Mouse (Mus musculus): ENCODE measurements at regions not wholly inside any gene's neighbourhood (a gene's known extent, or its start where the extent isn't known, plus 50 kb on each side); places are given as distances from the start of the nearest gene placed in this dataset.

DNA sequence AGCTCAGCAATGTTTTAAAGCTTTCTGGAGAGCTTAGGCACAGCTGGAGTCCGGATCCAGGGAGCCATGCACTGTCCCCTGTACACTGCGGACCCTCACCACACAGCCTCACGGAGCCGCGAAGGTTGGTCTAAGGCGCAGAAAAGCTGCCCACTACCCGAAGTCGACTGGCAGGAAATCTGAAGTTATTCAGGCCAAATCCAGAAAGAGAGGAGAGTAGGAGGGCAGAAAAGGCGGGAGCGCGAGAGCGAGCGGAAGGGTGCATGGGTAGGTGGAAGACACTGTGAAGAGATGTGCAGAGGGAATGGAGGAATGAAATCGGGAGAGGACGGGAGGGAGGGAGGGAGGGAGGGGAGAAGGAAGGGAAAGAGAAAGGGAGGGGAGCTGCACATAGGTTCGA lies 51.2 kb upstream of the Kdm8 start:
- TF ChIP-seq TCF12 (IDR thresholded peaks at IDR 0.05; ENCODE audit: low read depth, low read length) = no peak
- TF ChIP-seq ELF1 (IDR thresholded peaks at IDR 0.05; ENCODE audit: low read depth, low read length) = no peak
- no peak for TF ChIP-seq USF1 (IDR thresholded peaks at IDR 0.05; ENCODE audit: low read depth, low read length)
- no peak for TF ChIP-seq MXI1 (IDR thresholded peaks at IDR 0.05; ENCODE audit: low read depth, low read length)
- TF ChIP-seq TBP (IDR thresholded peaks at IDR 0.05; ENCODE audit: low read depth, low read length) = no peak
- TF ChIP-seq KAT2A (conservative IDR thresholded peaks at IDR 0.05; ENCODE audit: low read depth, low read length) = no peak
- DNase-seq (ENCODE audit: low read depth, low spot score) = peak; percentile 17
- no peaks in the 10 kb centered on the region; a peak in 1 of 4 replicates for H3K27me3 ChIP-seq (ENCODE audit: control insufficient read depth in 1 of 2, insufficient read depth in 2 of 2, low read length in 2 of 2)

DNA sequence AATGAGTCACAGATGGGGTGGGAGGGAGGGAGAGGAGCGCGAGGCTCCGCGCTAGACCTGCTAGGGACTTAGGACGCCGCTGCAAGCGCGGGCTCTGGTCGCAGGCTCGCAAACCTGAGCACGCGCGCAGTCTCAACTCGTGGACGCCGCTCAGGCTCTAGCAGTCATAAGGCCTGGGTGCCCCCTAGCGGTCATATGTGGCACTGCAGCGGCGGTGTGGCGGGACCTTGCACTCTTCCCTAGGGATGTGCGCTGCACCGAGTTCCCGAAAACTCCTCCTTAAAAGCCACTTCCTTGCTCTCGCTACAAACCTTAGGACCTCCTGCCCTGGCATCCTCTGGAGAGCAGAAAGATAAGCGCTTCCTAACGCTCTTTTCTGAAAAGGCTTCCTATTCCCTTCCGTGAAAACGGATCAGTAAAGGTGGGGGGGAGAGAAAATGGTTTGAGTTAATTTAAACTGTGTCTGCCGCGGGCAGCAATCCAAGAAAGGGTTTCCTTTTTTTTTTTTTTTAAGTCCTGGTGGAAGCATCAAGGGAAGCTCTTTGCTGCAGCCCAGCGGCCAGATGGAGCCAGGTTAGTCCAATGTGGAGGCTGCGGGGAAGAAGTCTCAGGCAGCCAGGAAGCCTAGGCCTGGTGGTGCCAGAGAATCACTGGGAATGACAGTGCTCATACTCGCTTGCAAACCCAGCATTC lies 50.7 kb upstream of the Kdm8 start:
- peak; percentile 86 for DNase-seq (ENCODE audit: low read depth, low spot score)
- TF ChIP-seq MAZ (IDR thresholded peaks at IDR 0.05; ENCODE audit: low read depth, low read length) (no peak), MXI1 (IDR thresholded peaks at IDR 0.05; ENCODE audit: low read depth, low read length) (0 out of 2 replicates have a peak, but pooled peaks have one; percentile 20), MYC (IDR thresholded peaks at IDR 0.05; ENCODE audit: low read depth, low read length) (0 out of 2 replicates have a peak, but pooled peaks have one; percentile 27), ZNF384 (IDR thresholded peaks at IDR 0.05; ENCODE audit: low read depth, low read length) (peak; percentile 50), MAX (IDR thresholded peaks at IDR 0.05; ENCODE audit: low read length) (peak; percentile 62), SMC3 (IDR thresholded peaks at IDR 0.05; ENCODE audit: low read depth, low read length) (peak; percentile 80), ZC3H11A (IDR thresholded peaks at IDR 0.05; ENCODE audit: low read depth, low read length) (peak; percentile 73), NRF1 (IDR thresholded peaks at IDR 0.05; ENCODE audit: insufficient read depth, low read depth, low read length, poor library complexity, severe bottlenecking) (peak; percentile 65), MYB (IDR thresholded peaks at IDR 0.05; ENCODE audit: low read depth, low read length) (no peak), GABPA (IDR thresholded peaks at IDR 0.05; ENCODE audit: low read depth, low read length) (no peak), RAD21 (IDR thresholded peaks at IDR 0.05; ENCODE audit: low read depth, low read length) (peak; percentile 88), TAL1 (IDR thresholded peaks at IDR 0.05; ENCODE audit: low read length) (no peak), MAFK (IDR thresholded peaks at IDR 0.05; ENCODE audit: borderline replicate concordance, low read depth, low read length) (no peak), CTCF (IDR thresholded peaks at IDR 0.05 in 2 of 3, conservative IDR thresholded peaks at IDR 0.05 in 1 of 3; ENCODE audit: control insufficient read depth in 1 of 3, insufficient read depth in 1 of 3, low read depth in 2 of 3, low read length in 3 of 3, poor library complexity in 1 of 3, severe bottlenecking in 1 of 3) (peak; percentile 88 to 99 (median 89))
- H3K27ac ChIP-seq (ENCODE audit: control insufficient read depth, low read depth, low read length) = no peak overlapping the region
- H3K36me3 ChIP-seq (ENCODE audit: control insufficient read depth in 1 of 2, insufficient read depth in 2 of 2, low read length in 2 of 2) = peaks cover 0 to 2% of the 10 kb centered on the region in 2 experiments; a peak in 1 of 4 replicates
- peak overlapping the region; percentile 29 to 42; a peak in 2 of 4 replicates for H3K4me3 ChIP-seq (ENCODE audit: control insufficient read depth in 1 of 2, insufficient read depth in 1 of 2, low read depth in 2 of 2, low read length in 2 of 2)
- H3K9me3 ChIP-seq (replicated peaks; ENCODE audit: insufficient read depth, low read length) = no peaks in the 10 kb centered on the region
- peaks cover 0 to 6% of the 10 kb centered on the region in 2 experiments; a peak in 2 of 4 replicates for H3K4me1 ChIP-seq (ENCODE audit: control insufficient read depth in 1 of 2, insufficient read depth in 2 of 2, low read length in 2 of 2)
- H3K27me3 ChIP-seq (ENCODE audit: control insufficient read depth in 1 of 2, insufficient read depth in 2 of 2, low read length in 2 of 2) = no peaks in the 10 kb centered on the region; a peak in 1 of 4 replicates
- peak overlapping the region; percentile 37; the same call in 1 of the 2 replicates for H3K9ac ChIP-seq (ENCODE audit: control insufficient read depth, low read depth, low read length, poor library complexity, severe bottlenecking)
- H3K79me2 ChIP-seq (ENCODE audit: control insufficient read depth, insufficient read depth, low read length, poor library complexity) = no peaks in the 10 kb centered on the region

More for the DNA sequence above, 51.2 kb upstream of the Kdm8 start:
- H3K9ac ChIP-seq (ENCODE audit: control insufficient read depth, low read depth, low read length, poor library complexity, severe bottlenecking) = peak overlapping the region; percentile 37; the same call in 1 of the 2 replicates
- no peaks in the 10 kb centered on the region for H3K9me3 ChIP-seq (replicated peaks; ENCODE audit: insufficient read depth, low read length)
- peaks cover 0 to 2% of the 10 kb centered on the region in 2 experiments; a peak in 1 of 4 replicates for H3K36me3 ChIP-seq (ENCODE audit: control insufficient read depth in 1 of 2, insufficient read depth in 2 of 2, low read length in 2 of 2)
- no peak overlapping the region for H3K27ac ChIP-seq (ENCODE audit: control insufficient read depth, low read depth, low read length)
- H3K4me1 ChIP-seq (ENCODE audit: control insufficient read depth in 1 of 2, insufficient read depth in 2 of 2, low read length in 2 of 2) = peaks cover 0 to 6% of the 10 kb centered on the region in 2 experiments; a peak in 2 of 4 replicates
- H3K79me2 ChIP-seq (ENCODE audit: control insufficient read depth, insufficient read depth, low read length, poor library complexity) = no peaks in the 10 kb centered on the region
- peak overlapping the region; percentile 29 to 42; a peak in 3 of 4 replicates for H3K4me3 ChIP-seq (ENCODE audit: control insufficient read depth in 1 of 2, insufficient read depth in 1 of 2, low read depth in 2 of 2, low read length in 2 of 2)

All from MEL (cell line).